Mouse (Mus musculus) limb, embryonic 15.5 days (tissue): ENCODE measurements around the gene Pafah2. TPM values are rescaled to one million over a fixed set of nuclear protein-coding genes. Genes with fewer than 3 reads are reported as not detected.

Experiments used
- ATAC-seq: fragments of 200-750 bp; cut with Nextera tagmentation; 2 replicates; pipeline ENCODE4 v1.8.0; 2017; ENCODE audit warnings: low read depth, moderate TSS enrichment; ENCODE audit not compliant: insufficient number of reproducible peaks, low FRiP score, low TSS enrichment
- H3K27ac ChIP-seq: fragments of 300-500 bp; sonication (generic); 2 replicates; pipeline ENCODE4 v1.5.1; 2015; ENCODE audit warnings: moderate library complexity, mild to moderate bottlenecking, inconsistent platforms
- H3K27me3 ChIP-seq: fragments of 300-500 bp; sonication (generic); 2 replicates; pipeline ENCODE4 v1.6.1; 2015; ENCODE audit warnings: inconsistent platforms
- H3K36me3 ChIP-seq: fragments of 300-500 bp; sonication (generic); 2 replicates; pipeline ENCODE4 v1.6.1; 2015; ENCODE audit warnings: inconsistent platforms
- H3K4me1 ChIP-seq: fragments of 300-500 bp; sonication (generic); 2 replicates; pipeline ENCODE4 v1.6.1; 2015; ENCODE audit warnings: inconsistent platforms
- H3K4me2 ChIP-seq: fragments of 300-500 bp; sonication (generic); 2 replicates; pipeline ENCODE4 v1.6.1; 2015; ENCODE audit warnings: mild to moderate bottlenecking, inconsistent platforms
- H3K4me3 ChIP-seq: fragments of 300-500 bp; sonication (generic); 2 replicates; pipeline ENCODE4 v1.5.1; 2015; ENCODE audit warnings: mild to moderate bottlenecking, inconsistent platforms
- H3K9ac ChIP-seq: fragments of 300-500 bp; sonication (generic); 2 replicates; pipeline ENCODE4 v1.6.1; 2015; ENCODE audit warnings: inconsistent platforms
- H3K9me3 ChIP-seq: fragments of 300-500 bp; sonication (generic); 2 replicates; pipeline ENCODE4 v1.6.1; 2016; ENCODE audit warnings: inconsistent platforms
- WGBS: fragments of 180-500 bp; shearing (Covaris S2); methylation state at CpG from one replicate; pipeline ENCODE4 v1.1.7; 2015; 5-methylcytosine and 5-hydroxymethylcytosine counted together
- polyA plus RNA-seq: library from polyadenylated mRNA; unstranded; fragments of >200 nt; fragmentation: Nextera tagmentation; extraction: Ambion mirVana; gene quantifications from 2 replicates; pipeline ENCODE4 v1.2.1, GENCODE M21; 2015

Gene Pafah2
- 20.7 and 20.8 TPM in 2 replicates for polyA plus RNA-seq

DNA sequence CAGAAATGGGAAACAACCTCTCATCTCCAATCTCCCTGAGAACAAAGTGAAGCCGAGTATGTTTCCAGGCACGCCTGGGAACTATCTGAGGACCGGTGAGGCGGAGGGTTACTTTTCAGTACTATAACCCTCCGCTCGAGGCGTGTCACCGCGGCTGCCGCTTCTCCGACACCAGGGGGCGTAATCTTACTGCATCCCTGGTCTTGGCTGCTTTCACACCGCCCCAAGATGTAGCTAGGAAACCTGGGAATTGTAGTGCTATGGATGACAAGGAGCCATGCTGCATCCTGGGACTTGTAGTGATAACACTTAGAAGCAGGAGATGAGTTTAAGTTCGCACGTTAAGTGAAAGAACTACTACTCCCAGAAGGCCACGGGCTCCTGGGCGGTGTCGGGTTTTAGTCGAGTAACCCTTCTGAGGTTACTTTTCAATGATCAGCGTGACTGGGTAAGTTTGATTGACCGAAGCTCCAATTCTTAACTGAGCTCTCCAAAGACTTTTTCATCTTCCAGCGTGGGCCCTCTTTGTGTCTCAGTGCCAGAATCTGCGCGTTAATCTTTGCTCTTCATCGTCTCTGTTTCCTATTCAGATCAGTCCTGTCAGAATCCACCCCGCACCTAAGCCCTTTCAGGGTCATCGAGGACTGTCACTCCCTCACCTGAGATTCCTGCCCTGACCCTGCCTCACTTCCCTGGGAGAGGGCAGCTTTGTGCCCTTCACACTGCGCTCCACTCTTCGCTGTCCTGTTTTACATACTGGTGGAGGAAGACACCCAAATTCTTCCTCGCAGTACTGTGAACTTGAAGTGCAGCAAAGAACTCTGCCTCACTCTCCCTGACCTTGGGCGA, at the start of gene Pafah2:
Gene Pafah2 (plus strand): TSS at position 344 of the 849 bp plus-strand sequence.
- peak within 1 kb of the TSS; percentile 86 for H3K27ac ChIP-seq
- no peaks in the 10 kb centered on the region for H3K9me3 ChIP-seq
- H3K4me2 ChIP-seq = peak within 1 kb of the TSS; percentile 76
- ATAC-seq = peak; percentile 99
- H3K4me1 ChIP-seq = peaks cover 29% of the 10 kb centered on the region
- H3K4me3 ChIP-seq = peak within 1 kb of the TSS; percentile 48
- H3K36me3 ChIP-seq = no peaks in the 10 kb centered on the region
- H3K9ac ChIP-seq = peak within 1 kb of the TSS; percentile 56
- H3K27me3 ChIP-seq = no peaks in the 10 kb centered on the region
- under 1% methylated on average over 31 of the region's 31 CpGs for whole genome bisulfite sequencing

GRCm38 (mm10) chr4:134348078-134348477, 48.0 kb upstream of the Pafah2 start:
- 71% methylated on average over 11 of the region's 11 CpGs for WGBS
- Histone ChIP-seq H3K4me1 (peaks cover 28% of the 10 kb centered on the region), H3K36me3 (no peaks in the 10 kb centered on the region), H3K4me2 (no peak overlapping the region), H3K9ac (no peak overlapping the region), H3K27me3 (peaks cover 28% of the 10 kb centered on the region), H3K9me3 (no peaks in the 10 kb centered on the region), H3K4me3 (no peak overlapping the region), H3K27ac (no peak overlapping the region)
- no peak for ATAC-seq

DNA sequence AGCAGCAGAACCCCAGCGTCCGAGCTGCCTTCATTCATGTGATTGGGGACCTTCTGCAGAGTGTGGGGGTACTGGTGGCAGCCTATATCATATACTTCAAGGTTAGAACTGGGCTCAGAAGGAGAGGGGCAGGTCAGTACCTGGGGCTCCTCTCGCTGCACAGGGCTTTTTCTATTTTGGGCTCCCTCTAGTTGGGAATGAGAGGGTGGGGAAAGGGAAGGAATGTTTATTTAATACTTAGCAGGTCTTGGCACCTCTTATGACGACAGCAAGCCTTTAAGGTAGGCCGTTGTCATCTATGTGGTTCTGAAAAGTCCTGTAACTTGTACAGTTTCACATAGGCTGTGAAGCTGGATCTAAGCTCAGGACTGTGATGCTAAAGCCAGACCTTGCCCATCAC, 47.6 kb upstream of the Pafah2 start:
- WGBS = 61% methylated on average over 5 of the region's 5 CpGs
- no peak overlapping the region for H3K27ac ChIP-seq
- no peak for ATAC-seq

DNA sequence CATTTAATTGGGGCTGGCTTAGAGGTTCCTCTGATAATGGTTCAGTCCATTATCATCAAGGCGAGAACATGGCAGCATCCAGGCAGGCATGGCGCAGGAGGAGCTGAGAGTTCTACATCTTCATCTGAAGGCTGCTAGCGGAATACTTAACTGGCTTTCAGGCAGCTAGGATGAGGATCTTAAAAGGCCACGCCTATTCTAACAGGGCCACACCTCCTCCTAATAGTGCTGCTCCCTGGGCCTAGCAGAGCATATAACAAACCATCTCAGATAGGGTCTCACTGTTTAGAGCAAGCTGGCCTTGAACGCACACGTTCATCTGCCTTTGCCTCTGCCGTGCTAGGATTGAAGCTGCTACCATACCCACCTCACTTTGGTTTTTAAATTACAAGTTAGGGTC, 46.3 kb upstream of the Pafah2 start:
- Histone ChIP-seq H3K9me3 (no peaks in the 10 kb centered on the region), H3K4me1 (peaks cover 18% of the 10 kb centered on the region), H3K27ac (no peak overlapping the region), H3K4me2 (no peak overlapping the region), H3K9ac (no peak overlapping the region), H3K4me3 (no peak overlapping the region), H3K36me3 (no peaks in the 10 kb centered on the region), H3K27me3 (peaks cover 14% of the 10 kb centered on the region)
- 89% methylated on average over 7 of the region's 7 CpGs for WGBS
- no peak for ATAC-seq

More for the DNA sequence above, 47.6 kb upstream of the Pafah2 start:
- Histone ChIP-seq H3K4me3 (no peak overlapping the region), H3K9me3 (no peaks in the 10 kb centered on the region), H3K4me1 (peaks cover 23% of the 10 kb centered on the region), H3K27me3 (peaks cover 24% of the 10 kb centered on the region), H3K9ac (no peak overlapping the region), H3K36me3 (no peaks in the 10 kb centered on the region), H3K4me2 (no peak overlapping the region)

DNA sequence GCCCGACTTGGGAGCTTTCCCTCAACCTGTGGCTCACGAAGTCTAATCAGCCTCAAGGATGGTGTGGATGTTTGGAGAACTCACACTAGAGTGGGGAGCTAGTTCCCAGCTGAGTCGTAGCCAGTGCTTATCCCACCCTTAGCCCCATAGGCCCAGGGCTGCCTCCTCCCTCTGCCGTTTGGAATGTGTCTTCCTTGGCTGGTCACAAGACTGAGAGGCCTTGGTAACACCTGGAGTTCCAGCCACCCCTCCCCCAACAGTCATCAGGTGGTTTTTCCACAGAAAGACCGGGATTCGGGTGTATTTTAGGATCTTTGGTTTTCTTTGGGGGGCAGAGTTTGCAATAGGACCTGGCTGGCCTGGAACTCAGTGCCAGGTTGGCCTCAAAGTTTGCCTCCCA, 45.5 kb upstream of the Pafah2 start:
- Histone ChIP-seq H3K4me3 (no peak overlapping the region), H3K27me3 (peaks cover 9% of the 10 kb centered on the region), H3K4me1 (peaks cover 21% of the 10 kb centered on the region), H3K9ac (no peak overlapping the region), H3K27ac (no peak overlapping the region), H3K4me2 (no peak overlapping the region), H3K9me3 (no peaks in the 10 kb centered on the region), H3K36me3 (no peaks in the 10 kb centered on the region)
- 79% methylated on average over 6 of the region's 6 CpGs for WGBS
- ATAC-seq = no peak

- H3K27ac ChIP-seq = no peak overlapping the region
- H3K4me3 ChIP-seq = no peak overlapping the region
- peaks cover 5% of the 10 kb centered on the region for H3K27me3 ChIP-seq
- no peaks in the 10 kb centered on the region for H3K36me3 ChIP-seq
- H3K9ac ChIP-seq = no peak overlapping the region
- no peak for ATAC-seq
- peaks cover 30% of the 10 kb centered on the region for H3K4me1 ChIP-seq
- no peaks in the 10 kb centered on the region for H3K9me3 ChIP-seq
- WGBS = 49% methylated on average over 18 of the region's 18 CpGs
- H3K4me2 ChIP-seq = no peak overlapping the region
These were observed 44.5 kb upstream of the Pafah2 start for GRCm38 (mm10) chr4:134351329-134352260.

DNA sequence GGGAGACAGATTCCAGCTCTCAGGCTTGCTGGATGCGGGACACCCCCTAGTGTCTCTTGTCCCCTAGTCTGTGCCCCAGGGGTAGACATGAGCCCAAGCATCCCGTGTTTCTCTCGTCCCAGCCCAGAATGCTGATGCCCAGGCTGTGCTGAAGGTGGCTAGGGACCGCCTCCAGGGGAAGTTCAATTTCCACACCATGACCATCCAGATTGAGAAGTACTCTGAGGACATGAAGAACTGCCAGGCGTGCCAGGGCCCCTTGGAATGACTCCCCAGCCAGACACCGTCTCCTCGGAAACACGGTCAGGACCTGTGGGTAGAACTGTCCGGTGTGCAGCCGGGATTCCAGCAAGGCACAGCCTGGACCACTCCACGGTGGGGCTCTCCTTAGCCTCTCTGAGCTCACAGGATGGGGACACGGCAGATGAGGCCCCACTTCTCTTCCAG, 43.8 kb upstream of the Pafah2 start:
- Histone ChIP-seq H3K36me3 (no peaks in the 10 kb centered on the region), H3K4me2 (no peak overlapping the region), H3K4me1 (peaks cover 35% of the 10 kb centered on the region), H3K9ac (no peak overlapping the region), H3K4me3 (no peak overlapping the region), H3K9me3 (no peaks in the 10 kb centered on the region), H3K27ac (no peak overlapping the region), H3K27me3 (peaks cover 4% of the 10 kb centered on the region)
- WGBS = 75% methylated on average over 12 of the region's 12 CpGs
- no peak for ATAC-seq

DNA sequence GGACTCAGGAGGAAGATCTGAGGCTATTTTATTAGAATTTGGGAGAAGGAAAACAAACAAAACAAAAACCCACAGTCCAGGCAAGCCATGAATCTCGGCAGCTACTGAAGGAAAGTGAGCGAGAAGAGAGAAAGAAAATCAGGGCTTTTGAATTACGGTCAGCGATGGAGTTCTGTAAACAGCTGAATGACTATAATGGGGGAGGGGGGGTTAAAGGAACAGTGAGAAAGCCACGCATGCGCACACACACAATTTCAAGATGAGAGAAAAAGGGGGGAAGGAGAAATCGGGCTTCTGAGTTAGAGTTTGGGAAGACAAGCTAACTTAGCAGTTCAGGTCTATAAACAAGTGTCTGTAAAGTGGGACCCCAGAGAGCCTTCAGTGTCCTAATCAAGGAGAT, 43.2 kb upstream of the Pafah2 start:
- Histone ChIP-seq H3K4me2 (no peak overlapping the region), H3K4me3 (no peak overlapping the region), H3K36me3 (no peaks in the 10 kb centered on the region), H3K27ac (no peak overlapping the region), H3K27me3 (peaks cover 3% of the 10 kb centered on the region; the same call in 1 of the 2 replicates), H3K9ac (no peak overlapping the region), H3K9me3 (no peaks in the 10 kb centered on the region), H3K4me1 (peaks cover 39% of the 10 kb centered on the region)
- 80% methylated on average over 7 of the region's 7 CpGs for WGBS
- ATAC-seq = no peak

- no peak for ATAC-seq
- 65% methylated on average over 5 of the region's 5 CpGs for WGBS
- H3K4me2 ChIP-seq = no peak overlapping the region
- peaks cover 35% of the 10 kb centered on the region for H3K4me1 ChIP-seq
- H3K4me3 ChIP-seq = no peak overlapping the region
- no peak overlapping the region for H3K9ac ChIP-seq
- no peaks in the 10 kb centered on the region for H3K36me3 ChIP-seq
- no peaks in the 10 kb centered on the region for H3K9me3 ChIP-seq
- peaks cover 3% of the 10 kb centered on the region; the same call in 1 of the 2 replicates for H3K27me3 ChIP-seq
- H3K27ac ChIP-seq = no peak overlapping the region
These were observed 42.4 kb upstream of the Pafah2 start for GRCm38 (mm10) chr4:134353527-134354409.

DNA sequence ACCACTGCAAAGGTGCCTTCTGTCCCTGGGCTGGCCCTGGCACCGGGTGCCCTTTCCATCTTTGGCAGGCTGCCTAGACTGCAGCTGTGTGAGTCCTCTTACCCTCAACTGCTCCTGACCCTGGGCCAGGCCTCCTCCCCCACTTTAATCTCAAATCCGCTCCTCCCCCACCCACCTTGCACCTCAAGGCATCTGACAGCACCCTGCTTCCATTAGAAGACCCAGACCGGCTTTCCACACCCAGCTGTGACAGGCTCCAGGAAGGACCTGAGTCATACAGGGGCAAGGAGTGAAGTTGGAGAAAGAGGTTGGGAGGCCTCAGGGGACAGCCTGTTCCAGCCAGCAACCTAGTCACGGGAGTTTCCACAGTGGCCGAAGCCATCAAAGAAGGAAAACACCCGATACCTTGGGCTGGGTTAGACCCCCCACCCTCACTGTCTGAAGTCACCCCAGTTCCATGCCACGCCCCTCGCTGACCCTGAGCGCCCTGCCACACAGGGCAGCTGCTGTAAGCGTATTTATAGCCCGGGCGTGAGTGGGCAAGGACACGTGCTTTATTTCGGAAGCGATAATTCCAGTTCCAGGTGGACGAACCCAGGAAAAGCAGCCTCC, 40.2 kb upstream of the Pafah2 start:
- no peak overlapping the region for H3K4me3 ChIP-seq
- peaks cover 35% of the 10 kb centered on the region for H3K4me1 ChIP-seq
- 0 out of 2 replicates have a peak, but pooled peaks have one; percentile 3 for ATAC-seq
- H3K36me3 ChIP-seq = no peaks in the 10 kb centered on the region
- H3K9ac ChIP-seq = no peak overlapping the region
- peaks cover 3% of the 10 kb centered on the region; the same call in 1 of the 2 replicates for H3K27me3 ChIP-seq
- 28% methylated on average over 16 of the region's 16 CpGs for WGBS
- H3K27ac ChIP-seq = 0 out of 2 replicates have a peak overlapping the region, but pooled peaks have one; percentile 27
- H3K9me3 ChIP-seq = no peaks in the 10 kb centered on the region
- H3K4me2 ChIP-seq = no peak overlapping the region
